Mouse (Mus musculus): Measurements from ENCODE around the gene Trip4. TPM values are rescaled to one million over a fixed set of nuclear protein-coding genes. Genes with fewer than 3 reads are reported as not detected.

Trip4 gene
- total and polyA plus RNA-seq, 3 experiments, result 13.4 to 13.5 TPM; not detected in 1

DNA sequence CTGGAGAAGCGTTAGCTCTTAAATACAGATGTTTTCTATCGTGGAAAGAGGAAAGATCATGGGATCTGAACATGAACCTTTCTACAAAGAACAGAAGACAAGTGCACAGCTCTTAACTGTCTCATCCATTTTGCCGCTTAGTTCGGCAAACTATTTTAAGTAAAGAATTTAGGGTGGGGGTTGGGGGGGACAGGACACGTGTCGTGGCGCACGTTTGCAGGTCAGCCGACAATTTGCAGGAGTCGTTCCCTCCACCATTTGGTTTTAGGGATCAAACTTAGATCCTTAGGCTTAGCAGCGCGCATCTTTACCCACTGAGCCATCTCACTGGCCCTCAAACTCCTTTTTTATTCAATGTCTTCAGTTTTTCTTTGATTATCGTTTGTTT, 80.6 kb downstream of the Trip4 start:
- 0 out of 4 replicates have a peak, but pooled peaks of 1 of the 2 experiments have one; percentile 13 for TF ChIP-seq POLR2A (IDR thresholded peaks at IDR 0.05; ENCODE audit: control insufficient read depth in 1 of 2, insufficient read depth in 1 of 2, low read depth in 1 of 2, low read length in 2 of 2, poor library complexity in 1 of 2)
- TF ChIP-seq MYC (IDR thresholded peaks at IDR 0.05; ENCODE audit: low read depth, low read length), result peak; percentile 70
- TF ChIP-seq JUND (IDR thresholded peaks at IDR 0.05; ENCODE audit: low read depth, low read length), result no peak
- no peak for TF ChIP-seq NRF1 (IDR thresholded peaks at IDR 0.05; ENCODE audit: insufficient read depth, low read depth, low read length, poor library complexity, severe bottlenecking)
- TF ChIP-seq CTCF (IDR thresholded peaks at IDR 0.05 in 2 of 3, conservative IDR thresholded peaks at IDR 0.05 in 1 of 3; ENCODE audit: control insufficient read depth in 1 of 3, insufficient read depth in 1 of 3, low read depth in 2 of 3, low read length in 3 of 3, poor library complexity in 1 of 3, severe bottlenecking in 1 of 3), result no peak
- peak; percentile 69 for TF ChIP-seq MXI1 (IDR thresholded peaks at IDR 0.05; ENCODE audit: low read depth, low read length)
- peak; percentile 7; the same call in 1 of the 2 replicates for TF ChIP-seq SIN3A (IDR thresholded peaks at IDR 0.05; ENCODE audit: low read length)
- TF ChIP-seq ZKSCAN1 (IDR thresholded peaks at IDR 0.05; ENCODE audit: low read depth, low read length), result no peak
- TF ChIP-seq BHLHE40 (IDR thresholded peaks at IDR 0.05; ENCODE audit: borderline replicate concordance, low read depth, low read length), result peak; percentile 62; the same call in 1 of the 2 replicates
- peak; percentile 56 for TF ChIP-seq USF1 (IDR thresholded peaks at IDR 0.05; ENCODE audit: low read depth, low read length)
- no peak for TF ChIP-seq GABPA (IDR thresholded peaks at IDR 0.05; ENCODE audit: low read depth, low read length)
- no peak for TF ChIP-seq POLR2AphosphoS2 (IDR thresholded peaks at IDR 0.05; ENCODE audit: low read length)
- no peak for TF ChIP-seq HCFC1 (IDR thresholded peaks at IDR 0.05; ENCODE audit: low read depth, low read length)
- TF ChIP-seq USF2 (IDR thresholded peaks at IDR 0.05; ENCODE audit: borderline replicate concordance in 1 of 2, insufficient read depth in 1 of 2, low read depth in 1 of 2, low read length in 2 of 2), result no peak
- TF ChIP-seq CHD2 (IDR thresholded peaks at IDR 0.05; ENCODE audit: low read length), result no peak
- no peak for TF ChIP-seq MAZ (IDR thresholded peaks at IDR 0.05; ENCODE audit: low read depth, low read length)
- TF ChIP-seq NELFE (IDR thresholded peaks at IDR 0.05; ENCODE audit: low read depth, low read length), result peak; percentile 19; the same call in 1 of the 2 replicates
- H3K36me3 ChIP-seq (ENCODE audit: control insufficient read depth in 1 of 2, insufficient read depth in 2 of 2, low read length in 2 of 2), result peaks cover 0 to 44% of the 10 kb centered on the region in 2 experiments; a peak in 2 of 4 replicates
- peaks cover 16 to 23% of the 10 kb centered on the region in 2 experiments for H3K4me1 ChIP-seq (ENCODE audit: control insufficient read depth in 1 of 2, insufficient read depth in 2 of 2, low read length in 2 of 2)
- H3K9me3 ChIP-seq (replicated peaks; ENCODE audit: insufficient read depth, low read length), result no peaks in the 10 kb centered on the region
- peak overlapping the region; percentile 72 to 73 for H3K4me3 ChIP-seq (ENCODE audit: control insufficient read depth in 1 of 2, insufficient read depth in 1 of 2, low read depth in 2 of 2, low read length in 2 of 2)
- no peaks in the 10 kb centered on the region for H3K27me3 ChIP-seq (ENCODE audit: control insufficient read depth in 1 of 2, insufficient read depth in 2 of 2, low read length in 2 of 2)
- H3K27ac ChIP-seq (ENCODE audit: control insufficient read depth, low read depth, low read length), result peak overlapping the region; percentile 84
- H3K9ac ChIP-seq (ENCODE audit: control insufficient read depth, low read depth, low read length, poor library complexity, severe bottlenecking), result peak overlapping the region; percentile 94
- peaks cover 21% of the 10 kb centered on the region for H3K79me2 ChIP-seq (ENCODE audit: control insufficient read depth, insufficient read depth, low read length, poor library complexity)
- DNase-seq (ENCODE audit: low read depth, low spot score), result no peak

- peak; percentile 94 for DNase-seq (ENCODE audit: low read depth, low spot score)
- H3K27ac ChIP-seq (ENCODE audit: control insufficient read depth, low read depth, low read length), result peak within 1 kb of the TSS; percentile 84
- peaks cover 16 to 23% of the 10 kb centered on the region in 2 experiments for H3K4me1 ChIP-seq (ENCODE audit: control insufficient read depth in 1 of 2, insufficient read depth in 2 of 2, low read length in 2 of 2)
- H3K9ac ChIP-seq (ENCODE audit: control insufficient read depth, low read depth, low read length, poor library complexity, severe bottlenecking), result peak within 1 kb of the TSS; percentile 94
- H3K79me2 ChIP-seq (ENCODE audit: control insufficient read depth, insufficient read depth, low read length, poor library complexity), result peaks cover 26% of the 10 kb centered on the region
- H3K36me3 ChIP-seq (ENCODE audit: control insufficient read depth in 1 of 2, insufficient read depth in 2 of 2, low read length in 2 of 2), result peaks cover 0 to 46% of the 10 kb centered on the region in 2 experiments; a peak in 2 of 4 replicates
- no peaks in the 10 kb centered on the region for H3K27me3 ChIP-seq (ENCODE audit: control insufficient read depth in 1 of 2, insufficient read depth in 2 of 2, low read length in 2 of 2)
- H3K4me3 ChIP-seq (ENCODE audit: control insufficient read depth in 1 of 2, insufficient read depth in 1 of 2, low read depth in 2 of 2, low read length in 2 of 2), result peak within 1 kb of the TSS; percentile 72 to 73
- TF ChIP-seq GATA1 (IDR thresholded peaks at IDR 0.05; ENCODE audit: low read depth, low read length) (peak; percentile 75), POLR2A (IDR thresholded peaks at IDR 0.05; ENCODE audit: control insufficient read depth in 1 of 2, insufficient read depth in 1 of 2, low read depth in 1 of 2, low read length in 2 of 2, poor library complexity in 1 of 2) (peak; percentile 18 to 44; a peak in 2 of 4 replicates), TBP (IDR thresholded peaks at IDR 0.05; ENCODE audit: low read depth, low read length) (peak; percentile 57), CHD1 (IDR thresholded peaks at IDR 0.05; ENCODE audit: low read depth, low read length) (0 out of 2 replicates have a peak, but pooled peaks have one; percentile 35), ELF1 (IDR thresholded peaks at IDR 0.05; ENCODE audit: low read depth, low read length) (peak; percentile 74), SIN3A (IDR thresholded peaks at IDR 0.05; ENCODE audit: low read length) (peak; percentile 80), RCOR1 (IDR thresholded peaks at IDR 0.05; ENCODE audit: low read depth, low read length) (peak; percentile 29; the same call in 1 of the 2 replicates), NELFE (IDR thresholded peaks at IDR 0.05; ENCODE audit: low read depth, low read length) (peak; percentile 30; the same call in 1 of the 2 replicates), UBTF (IDR thresholded peaks at IDR 0.05; ENCODE audit: borderline replicate concordance, insufficient read depth, low read depth, low read length) (no peak), MXI1 (IDR thresholded peaks at IDR 0.05; ENCODE audit: low read depth, low read length) (peak; percentile 25), USF1 (IDR thresholded peaks at IDR 0.05; ENCODE audit: low read depth, low read length) (no peak), ZNF384 (IDR thresholded peaks at IDR 0.05; ENCODE audit: low read depth, low read length) (no peak), MAZ (IDR thresholded peaks at IDR 0.05; ENCODE audit: low read depth, low read length) (peak; percentile 59; the same call in 1 of the 2 replicates), CTCF (IDR thresholded peaks at IDR 0.05 in 2 of 3, conservative IDR thresholded peaks at IDR 0.05 in 1 of 3; ENCODE audit: control insufficient read depth in 1 of 3, insufficient read depth in 1 of 3, low read depth in 2 of 3, low read length in 3 of 3, poor library complexity in 1 of 3, severe bottlenecking in 1 of 3) (no peak), HCFC1 (IDR thresholded peaks at IDR 0.05; ENCODE audit: low read depth, low read length) (peak; percentile 50; the same call in 1 of the 2 replicates), ETS1 (IDR thresholded peaks at IDR 0.05; ENCODE audit: low read depth, low read length) (0 out of 2 replicates have a peak, but pooled peaks have one; percentile 43)
- H3K9me3 ChIP-seq (replicated peaks; ENCODE audit: insufficient read depth, low read length), result no peaks in the 10 kb centered on the region
Measured at GRCm38 (mm10) chr9:65827344-65828015, 81.1 kb downstream of the Trip4 start, which contains the start of gene Zfp609. Zfp609 (minus strand) TSS chr9:65827564.
